20 mouse cellular contexts compared by ENCODE assay signal in genomic region chr3:152108560-152109259, GRCm38 (mm10). TPM values are rescaled to one million over a fixed set of nuclear protein-coding genes. Genes with fewer than 3 reads are reported as not detected.
DNase-seq lines count a peak whose midpoint lies in the region; ATAC-seq and TF ChIP-seq lines count a peak whose summit lies in the region.
"Had no signal": no experiment of that assay in that cellular context is flagged by ENCODE, and none has a peak within 500 bp of the region (broad histone marks: within the 10 kb centered on the region; RNA-seq: fewer than 3 reads in every experiment).

No protein-coding gene starts in this region.

- H3K36me3 ChIP-seq in forebrain, embryonic 15.5 days, result no peaks in the 10 kb centered on the region
- H3K36me3 ChIP-seq: forebrain, embryonic 12.5 days; heart, embryonic 13.5 days; hindbrain, embryonic 15.5 days; midbrain, embryonic 10.5 days had no signal

- H3K4me2 ChIP-seq in forebrain, embryonic 15.5 days (replicated peaks), result no peak overlapping the region
- H3K4me2 ChIP-seq: forebrain, embryonic 12.5 days; liver, embryonic 11.5 days had no signal

- no peak for TF ChIP-seq POLR2A in brain, embryonic 14.5 days (IDR thresholded peaks at IDR 0.05; ENCODE audit: borderline replicate concordance, extremely low read depth, insufficient read depth, insufficient read length, poor library complexity, severe bottlenecking)
- TF ChIP-seq POLR2A in embryonic fibroblast, embryonic 13.5 days (IDR thresholded peaks at IDR 0.05; ENCODE audit: low read depth, low read length), result no peak

- ATAC-seq in cerebellum, adult (ENCODE audit: insufficient number of reproducible peaks, low FRiP score, low TSS enrichment), result no peak
- ATAC-seq in forebrain, embryonic 15.5 days (replicated peaks), result no peak
- ATAC-seq: intestine, postnatal 0 days; Patski had no signal

- H3K27me3 ChIP-seq in forebrain, embryonic 15.5 days, result 0 out of 2 replicates have a peak, but pooled peaks cover 11% of the 10 kb centered on the region
- H3K27me3 ChIP-seq: hindbrain, embryonic 15.5 days; Patski had no signal

- H3K9me3 ChIP-seq in forebrain, embryonic 15.5 days, result no peaks in the 10 kb centered on the region
- H3K9me3 ChIP-seq: forebrain, embryonic 12.5 days; heart, embryonic 13.5 days; hindbrain, embryonic 15.5 days; midbrain, embryonic 10.5 days had no signal

- no peak overlapping the region for H3K9ac ChIP-seq in forebrain, embryonic 15.5 days (replicated peaks)
- H3K9ac ChIP-seq: forebrain, embryonic 12.5 days; heart, embryonic 13.5 days; hindbrain, embryonic 15.5 days had no signal

- no peak for TF ChIP-seq CTCF in brain, embryonic 14.5 days (IDR thresholded peaks at IDR 0.05; ENCODE audit: borderline replicate concordance, extremely low read depth, insufficient read depth, insufficient read length)
- no peak for TF ChIP-seq CTCF in embryonic fibroblast, embryonic 13.5 days (IDR thresholded peaks at IDR 0.05; ENCODE audit: borderline replicate concordance, insufficient read depth, low read length)

- DNase-seq in embryo, embryonic 10.5 days (ENCODE audit: low spot score), result peak; percentile 29
- no peak for DNase-seq in embryo, embryonic 10 days (ENCODE audit: low spot score)
- DNase-seq in 416B (ENCODE audit: low read depth), result peak; percentile 85
- DNase-seq in brain, embryonic 14.5 days (ENCODE audit: low read depth), result peak; percentile 42
- no peak for DNase-seq in frontal cortex, postnatal 14 days (ENCODE audit: low spot score in 2 of 2)
- DNase-seq: adrenal gland, postnatal 25 days; cerebellum, adult 8-10 months; layer of hippocampus, postnatal 36 days; retina, postnatal 1 day had no signal

- H3K4me1 ChIP-seq in embryonic fibroblast, embryonic 13.5 days (ENCODE audit: control insufficient read depth, insufficient read depth, low read length), result 0 out of 2 replicates have a peak, but pooled peaks cover 12% of the 10 kb centered on the region
- H3K4me1 ChIP-seq in forebrain, embryonic 15.5 days, result peaks cover 24% of the 10 kb centered on the region

- WGBS in forebrain, embryonic 15.5 days, result 5% methylated on average over 3 of the region's 3 CpGs

- no peak overlapping the region for H3K4me3 ChIP-seq in embryonic fibroblast, embryonic 13.5 days (ENCODE audit: insufficient read depth, low read length)
- H3K4me3 ChIP-seq in forebrain, embryonic 15.5 days, result no peak overlapping the region
- H3K4me3 ChIP-seq: forebrain, embryonic 12.5 days; heart, embryonic 13.5 days; hindbrain, embryonic 15.5 days; midbrain, embryonic 10.5 days had no signal

- H3K27ac ChIP-seq in embryonic fibroblast, embryonic 13.5 days (ENCODE audit: insufficient read depth, low read length), result peak overlapping the region; percentile 5; the same call in 1 of the 2 replicates
- H3K27ac ChIP-seq in forebrain, embryonic 15.5 days (replicated peaks), result no peak overlapping the region
- H3K27ac ChIP-seq: forebrain, embryonic 12.5 days; heart, embryonic 13.5 days; hindbrain, embryonic 15.5 days; macrophage; midbrain, embryonic 10.5 days had no signal

RNA-seq across cellular contexts. Expression of gene Gipc2, which starts 57.3 kb away (rescaled TPM):
- 4.6 and 6.0 TPM in 2 replicates for polyA plus RNA-seq in brain, embryonic 14.5 days (2012; rRNA removed)
- polyA plus RNA-seq in embryonic fibroblast, embryonic 13.5 days (2011; ENCODE audit: insufficient read length, low read depth, missing spikeins), result 1.9 and 3.9 TPM in 2 replicates
- 1.9 and 2.7 TPM in 2 replicates for polyA plus RNA-seq in forebrain, embryonic 15.5 days (2015; fragmentation: Nextera tagmentation; extraction: Ambion mirVana)
- polyA plus RNA-seq: macrophage had no signal

Comparison
In these comparisons a context has a peak if more than half of its experiments do, and no peak if none do; other contexts are left out.
1. DNase-seq: peak in embryo, embryonic 10.5 days (single experiment), 416B (single experiment) and brain, embryonic 14.5 days (single experiment); none in embryo, embryonic 10 days (single experiment) and frontal cortex, postnatal 14 days (0 of 2).